Mouse (Mus musculus) embryonic facial prominence, embryonic 10.5 days (tissue): ENCODE data around the gene Slc5a5. TPM values are rescaled to one million over a fixed set of nuclear protein-coding genes. Genes with fewer than 3 reads are reported as not detected.
"Not testable (repeated sequence)": the region's sequence is repeated elsewhere in the genome, so short reads cannot be mapped to it uniquely, and the experiment has no call there.

Experiments
- DNase-seq: peaks from one replicate; pipeline ENCODE4 v3.0.0-alpha.2; 2017; ENCODE audit warnings: low spot score
- H3K27ac ChIP-seq: fragments of 300-500 bp; sonication (generic); replicated peaks from 2 replicates; pipeline ENCODE4 v1.5.1; 2016; ENCODE audit warnings: mild to moderate bottlenecking
- H3K27me3 ChIP-seq: fragments of 300-500 bp; sonication (generic); replicated peaks from 2 replicates; pipeline ENCODE4 v1.6.1; 2016; ENCODE audit warnings: low read depth, mild to moderate bottlenecking; ENCODE audit not compliant: poor library complexity, severe bottlenecking
- H3K36me3 ChIP-seq: fragments of 300-500 bp; sonication (generic); replicated peaks from 2 replicates; pipeline ENCODE4 v1.6.1; 2016; ENCODE audit warnings: mild to moderate bottlenecking, moderate library complexity
- H3K4me1 ChIP-seq: fragments of 300-500 bp; sonication (generic); 2 replicates; pipeline ENCODE4 v1.6.1; 2016
- H3K4me3 ChIP-seq: fragments of 300-500 bp; sonication (generic); 2 replicates; pipeline ENCODE4 v1.5.1; 2016; ENCODE audit warnings: mild to moderate bottlenecking, moderate library complexity
- H3K9me3 ChIP-seq: fragments of 300-500 bp; sonication (generic); 2 replicates; pipeline ENCODE4 v1.6.1; 2016; ENCODE audit warnings: mild to moderate bottlenecking
- WGBS: fragments of 180-500 bp; shearing (Covaris S2); methylation state at CpG from one replicate; pipeline ENCODE4 v1.1.7; 2016; 5-methylcytosine and 5-hydroxymethylcytosine counted together
- polyA plus RNA-seq: library from polyadenylated mRNA; unstranded; fragments of >200 nt; fragmentation: Nextera tagmentation; extraction: Ambion mirVana; gene quantifications from 2 replicates; pipeline ENCODE4 v1.2.1, GENCODE M21; 2016

The Slc5a5 gene
- polyA plus RNA-seq, 1 experiment from 2014 or later, result 0.30 TPM

- WGBS, result 66% methylated on average over 2 of the region's 2 CpGs
- Histone ChIP-seq H3K36me3 (peaks cover 26% of the 10 kb centered on the region), H3K4me3 (peak overlapping the region; percentile 88), H3K27me3 (peaks cover 24% of the 10 kb centered on the region; the same call in 1 of the 2 replicates), H3K27ac (peak overlapping the region; percentile 98), H3K9me3 (no peaks in the 10 kb centered on the region), H3K4me1 (peaks cover 29% of the 10 kb centered on the region)
- no peak for DNase-seq
Observed at GRCm38 (mm10) chr8:70898661-70899198, 6.2 kb upstream of the Slc5a5 start.

GRCm38 (mm10) chr8:70897681-70898413 is 5.3 kb upstream of the Slc5a5 start:
- Histone ChIP-seq H3K27ac (peak overlapping the region; percentile 98), H3K36me3 (peaks cover 34% of the 10 kb centered on the region), H3K4me1 (peaks cover 32% of the 10 kb centered on the region), H3K27me3 (peaks cover 29% of the 10 kb centered on the region), H3K9me3 (no peaks in the 10 kb centered on the region), H3K4me3 (peak overlapping the region; percentile 88)
- under 1% methylated on average over 20 of the region's 20 CpGs for WGBS
- DNase-seq, result peak; percentile 87

- peak within 1 kb of the TSS; percentile 98 for H3K27ac ChIP-seq
- H3K27me3 ChIP-seq, result peaks cover 32% of the 10 kb centered on the region
- H3K9me3 ChIP-seq, result no peaks in the 10 kb centered on the region
- peaks cover 39% of the 10 kb centered on the region for H3K4me1 ChIP-seq
- peak within 1 kb of the TSS; percentile 88 for H3K4me3 ChIP-seq
- peaks cover 34% of the 10 kb centered on the region for H3K36me3 ChIP-seq
- under 1% methylated on average over 60 of the region's 60 CpGs for WGBS
- DNase-seq, result peak; percentile 95
Observed at GRCm38 (mm10) chr8:70897021-70897680, 4.6 kb upstream of the Slc5a5 start, which contains the start of gene Rpl18a. Gene Rpl18a (minus strand): TSS chr8:70897412.

DNA sequence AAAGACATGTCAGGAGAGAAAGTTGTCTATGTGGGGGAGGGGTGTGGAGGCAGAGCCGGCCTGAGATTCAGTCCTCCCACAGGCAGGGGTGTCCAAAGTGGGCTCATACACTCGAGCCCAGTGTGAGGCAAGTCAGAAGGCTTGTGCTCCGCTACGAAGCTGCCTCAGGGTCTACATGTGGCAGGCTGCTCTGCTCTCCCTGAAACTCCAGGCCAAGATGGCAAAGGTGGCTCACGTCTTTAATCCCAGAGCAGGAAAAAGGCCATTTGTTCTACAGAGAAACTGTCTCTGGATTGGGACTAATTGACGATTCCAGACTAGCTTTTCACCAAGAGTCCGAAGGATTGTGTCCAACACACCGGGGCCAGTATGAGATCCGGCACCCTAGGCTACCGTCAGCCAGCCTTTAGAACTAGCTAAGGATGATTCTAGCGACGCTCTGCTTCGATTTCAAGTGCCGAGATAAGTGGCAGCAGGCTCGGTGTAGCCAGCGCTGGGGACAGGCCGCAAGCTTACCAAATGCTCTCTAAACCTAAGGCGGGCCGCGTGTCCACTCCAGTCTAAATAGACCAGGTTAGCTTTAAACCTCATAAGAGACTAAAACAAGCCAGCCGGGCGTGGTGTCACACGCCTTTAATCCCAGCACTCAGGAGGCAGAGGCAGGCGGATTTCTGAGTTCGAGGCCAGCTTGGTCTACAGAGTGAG is 3.9 kb upstream of the Slc5a5 start:
- peaks cover 46% of the 10 kb centered on the region for H3K4me1 ChIP-seq
- 5% methylated on average over 25 of the region's 25 CpGs for WGBS
- H3K9me3 ChIP-seq, result no peaks in the 10 kb centered on the region
- no peak for DNase-seq
- H3K27ac ChIP-seq, result peak overlapping the region; percentile 98
- H3K36me3 ChIP-seq, result peaks cover 34% of the 10 kb centered on the region
- H3K4me3 ChIP-seq, result peak overlapping the region; percentile 88
- peaks cover 37% of the 10 kb centered on the region for H3K27me3 ChIP-seq

DNA sequence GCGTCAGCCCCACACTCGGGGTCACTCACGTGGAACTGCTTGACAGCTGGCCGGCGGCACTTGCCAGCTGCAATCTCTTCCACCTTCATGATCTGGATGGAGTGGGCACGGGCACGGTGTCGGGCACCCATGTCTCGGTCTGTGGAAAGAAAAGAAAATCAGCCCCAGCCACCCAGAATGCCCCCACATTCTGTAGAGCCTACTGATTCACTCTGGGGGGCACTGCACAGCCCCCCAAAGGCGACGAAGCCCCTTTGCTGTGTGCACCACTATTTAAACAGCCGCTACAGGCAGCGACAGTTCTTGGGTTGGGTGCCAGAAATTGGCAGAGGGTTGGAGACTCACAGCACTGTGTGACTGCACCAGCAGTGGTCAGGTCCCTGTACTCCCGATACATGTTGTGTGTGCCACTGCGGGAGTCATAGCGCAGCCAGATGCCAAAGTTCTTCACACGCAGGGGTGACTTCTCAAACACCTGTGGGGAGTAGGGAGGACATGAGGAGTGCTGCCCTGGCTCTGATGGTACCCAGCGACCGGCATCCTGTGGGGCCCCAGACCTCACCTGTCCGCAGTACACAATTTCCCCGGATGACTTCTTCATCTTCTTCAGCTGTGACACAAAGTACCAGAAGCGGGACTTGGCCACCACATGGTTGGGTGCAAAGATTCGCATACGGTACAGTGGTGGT is 3.2 kb upstream of the Slc5a5 start:
- Histone ChIP-seq H3K36me3 (peaks cover 34% of the 10 kb centered on the region), H3K4me3 (peak overlapping the region; percentile 88), H3K27me3 (peaks cover 44% of the 10 kb centered on the region), H3K4me1 (peaks cover 51% of the 10 kb centered on the region), H3K27ac (peak overlapping the region; percentile 98; the same call in 1 of the 2 replicates)
- DNase-seq, H3K9me3 ChIP-seq: not testable (repeated sequence)
- 85% methylated on average over 24 of the region's 24 CpGs for WGBS

GRCm38 (mm10) chr8:70894771-70895545 is 2.4 kb upstream of the Slc5a5 start:
- Histone ChIP-seq H3K27me3 (peaks cover 52% of the 10 kb centered on the region), H3K36me3 (peaks cover 34% of the 10 kb centered on the region), H3K4me1 (peaks cover 51% of the 10 kb centered on the region), H3K27ac (no peak overlapping the region), H3K9me3 (no peaks in the 10 kb centered on the region), H3K4me3 (0 out of 2 replicates have a peak overlapping the region, but pooled peaks have one; percentile 88)
- 90% methylated on average over 8 of the region's 8 CpGs for WGBS
- DNase-seq, result no peak

- WGBS, result 67% methylated on average over 2 of the region's 2 CpGs
- Histone ChIP-seq H3K27ac (no peak overlapping the region), H3K27me3 (peaks cover 58% of the 10 kb centered on the region), H3K4me3 (no peak overlapping the region), H3K4me1 (peaks cover 51% of the 10 kb centered on the region), H3K36me3 (peaks cover 34% of the 10 kb centered on the region), H3K9me3 (no peaks in the 10 kb centered on the region)
- DNase-seq, result no peak
Observed at GRCm38 (mm10) chr8:70894385-70894720, 1.8 kb upstream of the Slc5a5 start.

GRCm38 (mm10) chr8:70893656-70894384 is 1.3 kb upstream of the Slc5a5 start:
- Histone ChIP-seq H3K27ac (no peak overlapping the region), H3K4me1 (peaks cover 50% of the 10 kb centered on the region), H3K9me3 (no peaks in the 10 kb centered on the region), H3K4me3 (peak overlapping the region; percentile 8; the same call in 1 of the 2 replicates), H3K36me3 (peaks cover 34% of the 10 kb centered on the region), H3K27me3 (peaks cover 63% of the 10 kb centered on the region)
- peak; percentile 89 for DNase-seq
- WGBS, result 29% methylated on average over 12 of the region's 12 CpGs

GRCm38 (mm10) chr8:70892896-70893655 is 519 bp upstream of the Slc5a5 start:
- no peak overlapping the region for H3K27ac ChIP-seq
- no peaks in the 10 kb centered on the region for H3K9me3 ChIP-seq
- peaks cover 34% of the 10 kb centered on the region for H3K36me3 ChIP-seq
- peaks cover 71% of the 10 kb centered on the region for H3K27me3 ChIP-seq
- no peak for DNase-seq
- WGBS, result 26% methylated on average over 20 of the region's 20 CpGs
- peaks cover 43% of the 10 kb centered on the region for H3K4me1 ChIP-seq
- H3K4me3 ChIP-seq, result peak overlapping the region; percentile 50

DNA sequence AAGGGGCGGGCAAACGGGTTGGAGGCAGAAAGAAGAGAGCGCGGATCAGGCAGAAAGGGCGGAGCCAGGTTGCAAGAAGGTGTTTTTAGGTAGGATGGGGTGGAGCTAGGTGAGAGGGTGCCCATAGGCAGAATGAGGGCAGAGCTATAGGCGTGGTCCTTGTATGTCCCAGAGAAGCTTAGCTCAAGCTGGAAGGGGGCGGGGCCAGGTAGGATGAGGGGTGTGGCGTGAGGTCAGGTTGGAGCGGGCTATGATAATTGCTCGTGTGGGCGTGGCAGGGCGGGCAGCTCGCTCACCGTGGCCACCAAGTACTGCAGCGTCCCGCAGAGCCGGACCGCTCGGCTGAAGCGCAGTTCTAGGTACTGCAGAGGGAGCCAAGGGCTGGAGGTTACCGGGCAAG is 1.2 kb downstream of the Slc5a5 start:
- peak overlapping the region; percentile 50 for H3K4me3 ChIP-seq
- peak; percentile 70 for DNase-seq
- no peak overlapping the region for H3K27ac ChIP-seq
- H3K4me1 ChIP-seq, result peaks cover 47% of the 10 kb centered on the region
- H3K27me3 ChIP-seq, result peaks cover 75% of the 10 kb centered on the region
- H3K36me3 ChIP-seq, result peaks cover 34% of the 10 kb centered on the region
- WGBS, result 4% methylated on average over 21 of the region's 21 CpGs
- H3K9me3 ChIP-seq, result no peaks in the 10 kb centered on the region
